Mouse (Mus musculus) NIH3T3 (cell line): ENCODE measurements around the gene Olfr71.

Source experiments
- DNase-seq: peaks from one replicate; pipeline ENCODE4 v3.0.0-alpha.2; 2012; ENCODE audit warnings: low read depth

Gene Olfr71

DNA sequence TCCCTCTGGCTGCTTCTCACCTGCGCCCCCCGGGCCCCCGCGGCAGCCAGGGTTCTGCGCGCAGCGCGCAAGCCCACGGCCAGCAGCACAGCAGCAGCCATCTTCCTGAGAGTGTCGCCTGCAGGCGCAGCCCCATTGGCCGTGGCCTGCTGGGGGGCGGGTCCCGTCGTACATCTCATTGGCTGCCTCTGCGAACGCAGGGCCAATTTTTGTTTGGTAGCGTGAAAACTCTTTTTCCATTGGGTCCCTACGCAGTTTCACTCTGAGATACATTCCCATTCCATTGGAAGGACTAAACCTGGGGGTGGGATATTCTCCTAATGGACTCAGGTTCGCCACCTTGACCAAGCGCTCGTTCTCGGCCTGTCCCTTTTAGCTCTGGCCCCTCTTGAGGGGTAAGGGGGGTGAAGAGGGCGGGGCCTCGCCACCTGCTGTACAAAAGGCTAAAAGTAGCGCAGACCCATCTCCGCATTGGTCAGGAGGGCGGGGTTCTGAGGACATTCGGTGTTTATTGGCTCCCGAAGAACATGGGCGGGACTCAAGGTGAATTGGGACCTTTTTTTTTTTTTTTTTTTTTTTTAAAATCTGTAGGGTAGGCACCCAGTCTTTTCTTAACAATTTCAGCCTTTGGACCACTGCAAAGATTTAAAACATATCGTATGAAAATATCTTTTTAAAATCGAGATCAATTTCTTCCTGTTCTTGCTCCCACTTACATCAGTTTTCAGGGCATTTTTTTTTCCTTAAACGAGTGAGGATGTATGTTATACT is 53.5 kb downstream of the Olfr71 start, which contains the start of gene Hint2:
Hint2 (minus strand) TSS at position 128 of the 771 bp plus-strand sequence.
- peak; percentile 95 for DNase-seq

DNA sequence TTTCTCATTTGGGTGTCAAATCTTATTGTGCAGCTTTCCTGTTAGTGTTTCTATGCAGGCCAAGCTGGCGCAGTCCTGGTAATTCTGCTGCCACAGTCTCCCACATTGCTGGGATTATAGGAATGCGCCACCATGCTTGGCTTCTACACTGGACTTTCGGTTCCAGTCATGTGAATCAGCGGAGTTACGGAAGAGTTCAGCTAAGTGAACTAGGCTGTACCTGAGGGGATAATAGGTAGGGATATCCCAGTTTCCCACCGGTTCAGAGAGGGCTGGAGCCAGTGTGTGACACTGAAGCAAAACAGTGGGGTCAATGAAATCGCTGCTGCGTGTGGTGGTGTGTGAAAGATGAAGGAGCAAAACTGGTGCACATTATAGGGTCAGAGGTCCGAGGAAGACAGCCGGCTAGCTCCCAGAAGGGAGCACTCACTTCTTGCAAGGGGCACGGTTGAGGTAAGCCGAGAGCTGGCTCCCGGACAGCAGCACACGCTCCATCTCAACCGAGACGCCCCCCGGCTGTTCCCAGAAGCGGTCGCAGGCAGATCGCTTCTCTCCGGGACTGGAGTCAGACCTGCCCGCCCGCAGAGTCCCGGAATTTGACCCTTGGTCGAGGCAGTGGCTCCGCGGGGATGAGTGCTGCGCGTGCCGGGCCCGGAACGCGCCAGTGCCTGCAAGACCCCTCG is 54.3 kb downstream of the Olfr71 start:
- no peak for DNase-seq
